Mouse (Mus musculus) forebrain, embryonic 14.5 days (tissue): Measurements from ENCODE around the gene Vmn2r16. TPM values are rescaled to one million over a fixed set of nuclear protein-coding genes. Genes with fewer than 3 reads are reported as not detected.

ENCODE experiments used
- ATAC-seq: fragments of 200-750 bp; cut with Nextera tagmentation; 2 replicates; pipeline ENCODE4 v1.8.0; 2017; ENCODE audit warnings: mild to moderate bottlenecking, moderate library complexity
- DNase-seq: peaks from one replicate; pipeline ENCODE4 v3.0.0-alpha.2; 2015; ENCODE audit warnings: low spot score
- H3K27ac ChIP-seq: fragments of 300-500 bp; sonication (generic); 2 replicates; pipeline ENCODE4 v1.5.1; 2014; ENCODE audit warnings: low read depth, mild to moderate bottlenecking, control low read depth, low read length, moderate library complexity
- H3K27me3 ChIP-seq: fragments of 300-500 bp; sonication (generic); replicated peaks from 2 replicates; pipeline ENCODE4 v1.6.1; 2014; ENCODE audit warnings: low read length, control low read depth, mixed read lengths; ENCODE audit not compliant: control insufficient read depth, insufficient read depth
- H3K36me3 ChIP-seq: fragments of 300-500 bp; sonication (generic); 2 replicates; pipeline ENCODE4 v1.6.1; 2014; ENCODE audit warnings: low read length, control low read depth; ENCODE audit not compliant: control insufficient read depth, insufficient read depth
- H3K4me1 ChIP-seq: fragments of 300-500 bp; sonication (generic); 2 replicates; pipeline ENCODE4 v1.6.1; 2014; ENCODE audit warnings: antibody characterized with exemption, low read length, control low read depth; ENCODE audit not compliant: control insufficient read depth, insufficient read depth
- H3K4me2 ChIP-seq: fragments of 300-500 bp; sonication (generic); 2 replicates; pipeline ENCODE4 v1.6.1; 2014; ENCODE audit warnings: mild to moderate bottlenecking, control low read depth, low read length
- H3K4me3 ChIP-seq: fragments of 300-500 bp; sonication (generic); 2 replicates; pipeline ENCODE4 v1.5.1; 2014; ENCODE audit warnings: low read depth, low read length, control low read depth
- H3K9ac ChIP-seq: fragments of 300-500 bp; sonication (generic); 2 replicates; pipeline ENCODE4 v1.6.1; 2014; ENCODE audit warnings: mild to moderate bottlenecking, low read length, control low read depth, moderate library complexity
- H3K9me3 ChIP-seq: fragments of 300-500 bp; sonication (generic); replicated peaks from 2 replicates; pipeline ENCODE4 v1.6.1; 2016; ENCODE audit warnings: low read length, control low read depth, mixed read lengths; ENCODE audit not compliant: control insufficient read depth
- WGBS: fragments of 180-500 bp; shearing (Covaris S2); extraction: QIAGEN DNeasy Blood & Tissue Kit; methylation state at CpG from one replicate; pipeline ENCODE4 v1.1.7; 2014; 5-methylcytosine and 5-hydroxymethylcytosine counted together
- polyA plus RNA-seq: library from polyadenylated mRNA; unstranded; fragments of >200 nt; fragmentation: Nextera tagmentation; extraction: Ambion mirVana; gene quantifications from 2 replicates; pipeline ENCODE4 v1.2.1, GENCODE M21; 2014

The Vmn2r16 gene
- polyA plus RNA-seq = not detected in 2 replicates

DNA sequence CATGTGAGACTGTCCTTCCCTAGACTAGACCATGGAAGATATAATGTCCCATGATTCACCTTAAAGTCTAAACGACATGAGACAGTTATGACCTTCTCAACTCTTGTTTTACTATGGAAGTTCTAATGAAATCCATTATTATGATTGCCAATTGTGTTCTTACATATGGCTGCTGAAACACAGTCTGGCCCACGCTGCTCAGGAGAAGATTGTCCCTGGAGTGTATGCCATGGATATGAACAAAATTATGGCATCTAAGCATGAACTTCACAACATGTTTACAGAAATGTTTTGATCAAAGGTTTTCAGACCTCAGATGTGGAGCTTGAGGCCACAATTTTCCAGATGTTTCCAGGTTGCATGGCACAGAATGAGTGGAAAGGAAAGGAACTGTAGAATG lies at the start of gene Vmn2r16:
TSS of gene Vmn2r16 (plus strand) at position 301 of the 400 bp plus-strand sequence.
- Histone ChIP-seq H3K27ac (no peak within 1 kb of the TSS), H3K27me3 (no peaks in the 10 kb centered on the region), H3K36me3 (no peaks in the 10 kb centered on the region), H3K4me3 (no peak within 1 kb of the TSS), H3K9me3 (peaks cover 9% of the 10 kb centered on the region), H3K4me1 (no peaks in the 10 kb centered on the region), H3K4me2 (no peak within 1 kb of the TSS), H3K9ac (no peak within 1 kb of the TSS)
- no peak for DNase-seq
- WGBS = 56% methylated on average over 2 of the region's 2 CpGs
- ATAC-seq = no peak

- Histone ChIP-seq H3K9me3 (no peaks in the 10 kb centered on the region; the same call in 1 of the 2 replicates), H3K27ac (no peak overlapping the region), H3K36me3 (no peaks in the 10 kb centered on the region), H3K4me2 (no peak overlapping the region), H3K4me3 (no peak overlapping the region), H3K4me1 (no peaks in the 10 kb centered on the region), H3K27me3 (no peaks in the 10 kb centered on the region), H3K9ac (no peak overlapping the region)
- 92% methylated on average over 3 of the region's 3 CpGs for WGBS
- no peak for ATAC-seq
- DNase-seq = no peak
These were observed 35.3 kb upstream of the Vmn2r16 start for GRCm38 (mm10) chr5:109294655-109295054.

DNA sequence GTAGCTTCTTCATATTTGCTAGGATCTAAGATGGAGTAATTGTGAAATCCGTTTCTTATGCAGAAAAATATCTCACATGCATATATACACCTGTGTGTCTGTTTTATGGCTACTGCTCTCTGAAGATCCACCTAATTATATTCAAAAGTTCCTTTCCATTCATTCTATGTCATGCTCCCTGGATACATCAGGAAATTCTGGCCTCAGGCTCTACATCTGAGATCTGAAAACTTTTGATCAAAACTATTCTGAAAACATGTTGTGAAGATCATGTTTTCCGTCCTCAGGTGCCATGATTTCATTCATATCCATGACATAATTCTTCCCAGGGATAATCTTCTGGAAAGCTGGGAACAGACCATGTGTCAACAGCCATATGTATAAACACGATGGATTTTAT lies 32.4 kb upstream of the Vmn2r16 start, which contains the start of gene Vmn2r15:
TSS of gene Vmn2r15 (minus strand) at position 101 of the 400 bp plus-strand sequence.
- H3K9ac ChIP-seq = no peak within 1 kb of the TSS
- no peak within 1 kb of the TSS for H3K4me2 ChIP-seq
- no peak within 1 kb of the TSS for H3K27ac ChIP-seq
- no peak for DNase-seq
- no peak for ATAC-seq
- H3K4me3 ChIP-seq = no peak within 1 kb of the TSS
- H3K4me1 ChIP-seq = no peaks in the 10 kb centered on the region
- H3K27me3 ChIP-seq = no peaks in the 10 kb centered on the region
- H3K9me3 ChIP-seq = no peaks in the 10 kb centered on the region; the same call in 1 of the 2 replicates
- H3K36me3 ChIP-seq = no peaks in the 10 kb centered on the region
- 67% methylated on average over 3 of the region's 3 CpGs for WGBS

DNA sequence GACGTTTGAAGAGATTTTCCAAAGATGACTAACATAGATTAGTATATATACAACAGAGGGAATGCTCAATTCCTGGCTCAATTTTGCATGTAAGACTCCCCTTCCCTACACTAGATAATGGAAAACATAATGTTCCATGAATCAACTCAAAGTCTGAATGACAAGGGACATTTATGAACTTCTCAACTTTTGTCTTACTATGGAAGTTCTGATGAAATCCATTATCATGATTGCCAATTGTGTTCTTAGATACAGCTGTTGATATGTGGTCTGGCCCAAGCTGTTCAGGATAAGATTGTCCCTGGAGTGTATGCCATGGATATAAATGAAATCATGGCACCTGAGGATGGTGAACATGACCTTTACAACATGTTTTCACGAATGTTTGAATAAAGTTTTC lies 89.4 kb downstream of the Vmn2r16 start, which contains the start of gene Vmn2r17:
TSS of gene Vmn2r17 (plus strand) at position 301 of the 400 bp plus-strand sequence.
- WGBS = 56% methylated on average over 2 of the region's 2 CpGs
- Histone ChIP-seq H3K9ac (no peak within 1 kb of the TSS), H3K27me3 (no peaks in the 10 kb centered on the region), H3K27ac (no peak within 1 kb of the TSS), H3K4me2 (no peak within 1 kb of the TSS), H3K4me3 (no peak within 1 kb of the TSS), H3K9me3 (peaks cover 6% of the 10 kb centered on the region), H3K4me1 (no peaks in the 10 kb centered on the region), H3K36me3 (no peaks in the 10 kb centered on the region)
- ATAC-seq (no peak), DNase-seq (no peak)

Other genes with a start within 250 kb of the Vmn2r16 start
- not detected in 2 replicates for gene Vmn2r12, start 232.2 kb upstream of the Vmn2r16 start, polyA plus RNA-seq
- gene Vmn2r13, start 138.0 kb upstream of the Vmn2r16 start, polyA plus RNA-seq = not detected in 2 replicates
- not detected in 2 replicates for gene Vmn2r14, start 105.5 kb upstream of the Vmn2r16 start, polyA plus RNA-seq
- gene Vmn2r15, start 32.5 kb upstream of the Vmn2r16 start, polyA plus RNA-seq = not detected in 2 replicates
- not detected in 2 replicates for gene Vmn2r17, start 89.5 kb downstream of the Vmn2r16 start, polyA plus RNA-seq
- 6.0 and 6.8 TPM in 2 replicates for gene Crlf2, start 228.8 kb downstream of the Vmn2r16 start, polyA plus RNA-seq